Mouse (Mus musculus): ENCODE data around the gene Arrb2. TPM values are rescaled to one million over a fixed set of nuclear protein-coding genes. Genes with fewer than 3 reads are reported as not detected.
"Not testable (repeated sequence)": the region's sequence is repeated elsewhere in the genome, so short reads cannot be mapped to it uniquely, and the experiment has no call there.

The Arrb2 gene
- polyA plus RNA-seq (2015; fragmentation: Nextera tagmentation; extraction: Ambion mirVana), result 15.0 and 19.4 TPM in 2 replicates

- Histone ChIP-seq H3K9ac (peak within 1 kb of the TSS; percentile 66), H3K4me2 (peak within 1 kb of the TSS; percentile 72), H3K4me1 (peaks cover 7% of the 10 kb centered on the region), H3K4me3 (replicated peaks) (peak within 1 kb of the TSS; percentile 65), H3K27me3 (replicated peaks) (no peaks in the 10 kb centered on the region), H3K27ac (peak within 1 kb of the TSS; percentile 76), H3K36me3 (no peaks in the 10 kb centered on the region), H3K9me3 (no peaks in the 10 kb centered on the region)
- ATAC-seq (ENCODE audit: insufficient read depth, low FRiP score, low read depth), result peak; percentile 95
- under 1% methylated on average over 74 of the region's 75 CpGs for WGBS
Observed at GRCm38 (mm10) chr11:70432048-70432894, at the start of gene Arrb2. Arrb2 (plus strand) TSS chr11:70432635.

DNA sequence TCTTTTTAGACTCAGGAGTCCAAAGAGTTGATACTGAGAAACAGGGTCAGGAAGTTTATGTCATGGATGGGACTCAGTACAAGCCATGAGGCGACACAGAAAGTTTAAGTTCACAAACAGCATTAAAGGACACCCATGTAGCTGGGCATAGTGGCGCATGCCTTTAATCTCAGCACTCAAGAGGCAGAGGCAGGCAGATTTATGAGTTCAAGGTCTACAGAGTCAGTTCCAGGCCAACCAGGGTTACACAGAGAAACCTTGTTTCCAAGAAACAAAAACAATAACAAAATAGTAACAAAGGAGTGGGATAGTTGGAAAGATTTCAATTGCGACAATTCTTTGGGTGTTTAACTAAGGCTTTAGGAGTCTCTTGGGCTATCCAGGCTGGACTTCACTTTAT is 48.3 kb upstream of the Arrb2 start:
- H3K27me3 ChIP-seq (replicated peaks), result no peaks in the 10 kb centered on the region
- H3K4me3 ChIP-seq (replicated peaks), result no peak overlapping the region
- no peak overlapping the region for H3K9ac ChIP-seq
- no peak overlapping the region for H3K27ac ChIP-seq
- no peaks in the 10 kb centered on the region for H3K4me1 ChIP-seq
- ATAC-seq (ENCODE audit: insufficient read depth, low FRiP score, low read depth), result no peak
- H3K4me2 ChIP-seq, result no peak overlapping the region
- no peaks in the 10 kb centered on the region for H3K9me3 ChIP-seq
- H3K36me3 ChIP-seq, result no peaks in the 10 kb centered on the region
- 84% methylated on average over 3 of the region's 3 CpGs for WGBS

DNA sequence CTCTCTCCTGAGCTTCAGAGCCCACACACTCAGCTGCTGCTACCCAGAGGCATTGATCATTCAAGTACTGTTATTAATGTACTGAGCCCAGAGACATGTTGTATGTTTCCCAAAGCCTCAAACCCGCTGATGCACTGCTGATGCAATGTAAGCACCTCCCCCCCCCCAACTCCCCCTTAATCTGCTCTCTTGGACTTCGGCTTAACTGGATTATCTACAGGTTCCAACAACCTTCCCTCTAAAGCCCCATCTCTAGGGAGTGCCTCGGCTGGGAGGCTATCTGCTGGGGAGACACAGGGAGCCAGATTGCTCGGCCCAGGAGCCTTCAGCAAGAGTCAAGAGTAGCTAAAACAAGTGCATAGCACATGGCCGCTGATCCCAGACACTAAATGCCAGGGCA is 45.0 kb upstream of the Arrb2 start:
- ATAC-seq (ENCODE audit: insufficient read depth, low FRiP score, low read depth), result no peak
- Histone ChIP-seq H3K36me3 (peaks cover under 1% of the 10 kb centered on the region; the same call in 1 of the 2 replicates), H3K4me1 (no peaks in the 10 kb centered on the region), H3K9ac (no peak overlapping the region), H3K4me3 (replicated peaks) (no peak overlapping the region), H3K4me2 (no peak overlapping the region), H3K27me3 (replicated peaks) (no peaks in the 10 kb centered on the region), H3K9me3 (no peaks in the 10 kb centered on the region), H3K27ac (no peak overlapping the region)
- 82% methylated on average over 5 of the region's 5 CpGs for WGBS

- no peak for ATAC-seq (ENCODE audit: insufficient read depth, low FRiP score, low read depth)
Observed at GRCm38 (mm10) chr11:70389421-70389820, 43.0 kb upstream of the Arrb2 start.

GRCm38 (mm10) chr11:70403598-70403997 is 28.8 kb upstream of the Arrb2 start:
- Histone ChIP-seq H3K9me3 (no peaks in the 10 kb centered on the region), H3K27ac (peak overlapping the region; percentile 52; the same call in 1 of the 2 replicates), H3K4me1 (peaks cover 10% of the 10 kb centered on the region), H3K4me3 (replicated peaks) (no peak overlapping the region), H3K9ac (no peak overlapping the region), H3K4me2 (no peak overlapping the region), H3K27me3 (replicated peaks) (no peaks in the 10 kb centered on the region), H3K36me3 (peaks cover 27% of the 10 kb centered on the region)
- 42% methylated on average over 2 of the region's 2 CpGs for WGBS
- ATAC-seq (ENCODE audit: insufficient read depth, low FRiP score, low read depth), result peak; percentile 72

More at GRCm38 (mm10) chr11:70389421-70389820, 43.0 kb upstream of the Arrb2 start:
- Histone ChIP-seq H3K4me2 (no peak overlapping the region), H3K27ac (no peak overlapping the region), H3K9me3 (no peaks in the 10 kb centered on the region), H3K4me3 (replicated peaks) (no peak overlapping the region), H3K4me1 (no peaks in the 10 kb centered on the region), H3K27me3 (replicated peaks) (no peaks in the 10 kb centered on the region), H3K36me3 (peaks cover 14% of the 10 kb centered on the region), H3K9ac (no peak overlapping the region)
- 85% methylated on average over 5 of the region's 5 CpGs for WGBS

- no peaks in the 10 kb centered on the region for H3K9me3 ChIP-seq
- peak within 1 kb of the TSS; percentile 76 for H3K4me3 ChIP-seq (replicated peaks)
- peak; percentile 97 for ATAC-seq (ENCODE audit: insufficient read depth, low FRiP score, low read depth)
- 0 out of 2 replicates have a peak, but pooled peaks cover 4% of the 10 kb centered on the region for H3K36me3 ChIP-seq
- peak within 1 kb of the TSS; percentile 83 for H3K4me2 ChIP-seq
- under 1% methylated on average over 59 of the region's 59 CpGs for WGBS
- H3K4me1 ChIP-seq, result peaks cover 20% of the 10 kb centered on the region
- peak within 1 kb of the TSS; percentile 87 for H3K9ac ChIP-seq
- no peaks in the 10 kb centered on the region for H3K27me3 ChIP-seq (replicated peaks)
- H3K27ac ChIP-seq, result peak within 1 kb of the TSS; percentile 65; the same call in 1 of the 2 replicates
Observed at GRCm38 (mm10) chr11:70409594-70410296, 22.7 kb upstream of the Arrb2 start, which contains the start of gene Pelp1. Pelp1 (minus strand) TSS chr11:70410031.

- WGBS, result 59% methylated on average over 6 of the region's 6 CpGs
- Histone ChIP-seq H3K9me3 (no peaks in the 10 kb centered on the region), H3K27ac (peak overlapping the region; percentile 65; the same call in 1 of the 2 replicates), H3K4me2 (peak overlapping the region; percentile 83), H3K36me3 (0 out of 2 replicates have a peak, but pooled peaks cover 4% of the 10 kb centered on the region), H3K9ac (no peak overlapping the region), H3K27me3 (replicated peaks) (no peaks in the 10 kb centered on the region), H3K4me1 (peaks cover 20% of the 10 kb centered on the region), H3K4me3 (replicated peaks) (peak overlapping the region; percentile 76)
- 0 out of 2 replicates have a peak, but pooled peaks have one; percentile 2 for ATAC-seq (ENCODE audit: insufficient read depth, low FRiP score, low read depth)
Observed at GRCm38 (mm10) chr11:70410297-70410643, 22.2 kb upstream of the Arrb2 start.

DNA sequence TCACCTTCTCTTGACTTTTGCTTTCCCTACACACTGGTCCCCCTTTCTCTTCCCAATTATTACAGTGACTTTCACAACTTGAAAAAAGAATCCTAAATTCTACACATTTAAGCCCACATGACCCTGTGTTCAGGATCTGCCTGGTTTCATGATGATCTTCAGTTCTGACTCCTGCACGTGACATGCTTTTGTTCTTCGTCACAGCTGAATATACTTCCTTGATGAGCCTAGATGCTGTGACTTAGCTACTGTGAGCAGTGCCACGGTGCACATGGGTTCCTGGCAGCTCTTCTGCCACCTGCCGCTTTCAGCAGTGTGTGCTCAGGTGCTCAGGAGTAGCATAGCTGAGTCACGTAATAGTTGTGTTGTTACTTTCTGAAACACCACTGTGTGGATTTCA is 19.8 kb upstream of the Arrb2 start:
- no peaks in the 10 kb centered on the region for H3K27me3 ChIP-seq (replicated peaks)
- no peaks in the 10 kb centered on the region for H3K9me3 ChIP-seq
- no peak overlapping the region for H3K4me3 ChIP-seq (replicated peaks)
- no peak overlapping the region for H3K27ac ChIP-seq
- WGBS, result 77% methylated on average over 5 of the region's 5 CpGs
- peaks cover 20% of the 10 kb centered on the region for H3K4me1 ChIP-seq
- no peak overlapping the region for H3K9ac ChIP-seq
- no peaks in the 10 kb centered on the region for H3K36me3 ChIP-seq
- ATAC-seq (ENCODE audit: insufficient read depth, low FRiP score, low read depth), result no peak
- no peak overlapping the region for H3K4me2 ChIP-seq

DNA sequence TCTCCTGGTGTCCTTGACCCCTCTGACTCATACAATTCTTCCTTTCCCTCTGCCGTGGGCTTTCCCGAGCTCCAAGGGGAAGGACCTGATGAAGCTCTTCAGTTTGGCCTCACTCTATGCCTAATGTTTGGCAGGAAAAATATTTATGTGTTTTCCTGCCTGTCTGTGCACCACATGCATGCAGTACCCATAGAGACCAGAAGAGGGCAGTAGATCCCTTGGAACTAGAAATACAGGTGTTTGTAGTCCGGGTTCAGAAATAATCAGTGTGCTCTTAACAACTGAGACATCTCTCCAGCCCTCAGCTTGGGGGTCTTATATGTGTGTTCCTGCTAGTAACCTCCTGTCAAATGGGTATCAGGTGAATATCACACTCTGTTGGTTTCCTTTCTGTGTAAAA is 18.5 kb upstream of the Arrb2 start:
- no peak overlapping the region for H3K27ac ChIP-seq
- H3K9me3 ChIP-seq, result no peaks in the 10 kb centered on the region
- WGBS, result 6% methylated on average over 3 of the region's 3 CpGs
- no peak overlapping the region for H3K9ac ChIP-seq
- no peaks in the 10 kb centered on the region for H3K36me3 ChIP-seq
- H3K4me1 ChIP-seq, result peaks cover 6% of the 10 kb centered on the region
- H3K4me3 ChIP-seq (replicated peaks), result no peak overlapping the region
- H3K4me2 ChIP-seq, result no peak overlapping the region
- ATAC-seq (ENCODE audit: insufficient read depth, low FRiP score, low read depth), result no peak
- H3K27me3 ChIP-seq (replicated peaks), result no peaks in the 10 kb centered on the region

DNA sequence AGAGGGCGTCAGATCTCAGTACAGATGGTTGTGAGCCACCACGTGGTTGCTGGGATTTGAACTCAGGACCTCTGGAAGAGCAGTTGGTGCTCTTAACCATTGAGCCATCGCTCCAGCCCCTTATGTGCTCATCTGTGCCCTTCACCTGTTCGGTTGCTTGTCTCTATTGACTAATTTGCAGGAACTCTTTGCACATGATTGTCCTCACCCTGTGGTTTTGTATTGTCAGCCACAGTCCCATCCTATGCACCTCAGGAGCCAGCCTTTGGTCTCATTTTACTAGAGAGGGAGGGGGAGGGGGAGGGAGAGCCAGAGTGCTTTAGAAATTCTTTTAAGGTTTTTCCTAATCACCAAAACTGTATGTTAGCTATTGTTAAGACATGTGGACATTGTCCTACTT is 14.2 kb upstream of the Arrb2 start:
- no peak overlapping the region for H3K9ac ChIP-seq
- H3K4me3 ChIP-seq (replicated peaks), result no peak overlapping the region
- 60% methylated on average over 4 of the region's 4 CpGs for WGBS
- H3K4me2 ChIP-seq, result no peak overlapping the region
- no peaks in the 10 kb centered on the region for H3K9me3 ChIP-seq
- H3K27ac ChIP-seq, result no peak overlapping the region
- no peaks in the 10 kb centered on the region for H3K27me3 ChIP-seq (replicated peaks)
- ATAC-seq (ENCODE audit: insufficient read depth, low FRiP score, low read depth), result no peak
- no peaks in the 10 kb centered on the region for H3K4me1 ChIP-seq
- H3K36me3 ChIP-seq, result no peaks in the 10 kb centered on the region

GRCm38 (mm10) chr11:70419486-70419885 is 12.9 kb upstream of the Arrb2 start:
- H3K36me3 ChIP-seq, result no peaks in the 10 kb centered on the region
- H3K27ac ChIP-seq, result no peak overlapping the region
- no peak for ATAC-seq (ENCODE audit: insufficient read depth, low FRiP score, low read depth)
- WGBS, result 28% methylated on average over 5 of the region's 5 CpGs
- no peaks in the 10 kb centered on the region for H3K27me3 ChIP-seq (replicated peaks)
- H3K9ac ChIP-seq, result no peak overlapping the region
- no peaks in the 10 kb centered on the region for H3K4me1 ChIP-seq
- no peak overlapping the region for H3K4me3 ChIP-seq (replicated peaks)
- H3K4me2 ChIP-seq, result no peak overlapping the region
- no peaks in the 10 kb centered on the region for H3K9me3 ChIP-seq

- ATAC-seq (ENCODE audit: insufficient read depth, low FRiP score, low read depth); H3K36me3 ChIP-seq; H3K27ac ChIP-seq; H3K4me2 ChIP-seq; H3K27me3 ChIP-seq (replicated peaks); H3K9ac ChIP-seq; H3K4me1 ChIP-seq; H3K9me3 ChIP-seq; H3K4me3 ChIP-seq (replicated peaks): not testable (repeated sequence)
- 73% methylated on average over 6 of the region's 6 CpGs for WGBS
Observed at GRCm38 (mm10) chr11:70426598-70426997, 5.8 kb upstream of the Arrb2 start.
